Mouse (Mus musculus): Measurements from ENCODE around the gene Itch.

GRCm38 (mm10) chr2:155099994-155100795 lies 33.1 kb upstream of the Itch start:
- TF ChIP-seq CTCF (IDR thresholded peaks at IDR 0.05 in 2 of 3, conservative IDR thresholded peaks at IDR 0.05 in 1 of 3; ENCODE audit: control insufficient read depth in 1 of 3, insufficient read depth in 1 of 3, low read depth in 2 of 3, low read length in 3 of 3, poor library complexity in 1 of 3, severe bottlenecking in 1 of 3) (no peak), ZKSCAN1 (IDR thresholded peaks at IDR 0.05; ENCODE audit: low read depth, low read length) (no peak), GATA1 (IDR thresholded peaks at IDR 0.05; ENCODE audit: low read depth, low read length) (no peak), POLR2A (IDR thresholded peaks at IDR 0.05; ENCODE audit: control insufficient read depth in 1 of 2, insufficient read depth in 1 of 2, low read depth in 1 of 2, low read length in 2 of 2, poor library complexity in 1 of 2) (no peak)
